8 mouse cellular contexts compared by ENCODE assay signal in the genomic region with DNA sequence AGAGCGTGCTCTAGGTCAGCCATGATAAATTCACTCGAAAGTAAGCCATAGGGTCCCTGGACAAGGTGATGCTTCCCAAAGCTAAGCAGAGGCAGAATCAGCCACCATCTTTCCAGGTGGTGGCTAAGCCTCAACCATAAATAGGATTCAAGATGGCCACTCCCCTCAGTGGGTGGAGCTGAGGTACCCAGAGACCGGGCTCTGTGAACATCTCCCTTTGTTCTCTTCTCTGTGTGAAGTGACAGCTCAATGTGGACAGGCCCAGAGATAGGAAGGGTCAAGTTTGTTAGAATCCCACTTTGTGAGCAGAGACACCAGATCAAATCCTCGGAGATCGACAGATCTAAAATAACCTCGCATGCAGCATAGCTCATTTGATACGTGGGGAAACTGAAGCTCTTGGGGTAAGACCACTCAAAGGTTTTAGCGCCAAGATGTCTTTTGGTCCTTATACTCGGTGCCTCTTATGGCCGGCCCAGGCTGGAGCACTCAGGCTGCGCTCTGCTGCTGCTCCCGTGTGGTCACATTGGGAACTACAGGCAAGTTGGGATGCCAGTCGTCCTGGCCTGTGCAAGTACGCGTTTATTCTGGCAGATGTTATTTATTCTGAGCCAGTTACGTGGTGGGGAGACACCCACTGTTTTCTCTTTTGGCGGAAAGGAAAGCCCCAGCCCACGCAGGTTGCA. TPM values are rescaled to one million over a fixed set of nuclear protein-coding genes. Genes with fewer than 3 reads are reported as not detected.
DNase-seq lines count a peak whose midpoint lies in the region; ATAC-seq and TF ChIP-seq lines count a peak whose summit lies in the region.

No protein-coding gene starts in this region.

- 6% methylated on average over 18 of the region's 18 CpGs for WGBS in forebrain, embryonic 15.5 days
- 6% methylated on average over 18 of the region's 18 CpGs for WGBS in lung, embryonic 14.5 days
- WGBS in olfactory bulb, adult 2 months, result 7% methylated on average over 18 of the region's 18 CpGs
- WGBS in thymus, adult 2 months, result 12% methylated on average over 18 of the region's 18 CpGs

- no peaks in the 10 kb centered on the region for H3K36me3 ChIP-seq in ES-Bruce4 (ENCODE audit: control insufficient read depth, insufficient read depth, low read length, poor library complexity, severe bottlenecking)
- no peaks in the 10 kb centered on the region for H3K36me3 ChIP-seq in forebrain, embryonic 15.5 days
- no peaks in the 10 kb centered on the region for H3K36me3 ChIP-seq in lung, embryonic 14.5 days (ENCODE audit: insufficient read depth)
- no peaks in the 10 kb centered on the region for H3K36me3 ChIP-seq in thymus, adult 2 months (ENCODE audit: control insufficient read depth, insufficient read depth, low read length)

- no peak overlapping the region for H3K4me3 ChIP-seq in ES-Bruce4 (ENCODE audit: low read depth, low read length)
- H3K4me3 ChIP-seq in forebrain, embryonic 15.5 days, result no peak overlapping the region
- no peak overlapping the region for H3K4me3 ChIP-seq in layer of hippocampus, adult 2 months
- no peak overlapping the region for H3K4me3 ChIP-seq in lung, embryonic 14.5 days (ENCODE audit: low read depth, low read length)
- no peak overlapping the region for H3K4me3 ChIP-seq in olfactory bulb, adult 2 months (ENCODE audit: insufficient read depth, low read depth, low read length)
- H3K4me3 ChIP-seq in thymus, adult 2 months (ENCODE audit: control insufficient read depth, insufficient read depth, low read length), result no peak overlapping the region

- no peaks in the 10 kb centered on the region for H3K27me3 ChIP-seq in ES-Bruce4 (ENCODE audit: control insufficient read depth, insufficient read depth, low read length, poor library complexity, severe bottlenecking)
- H3K27me3 ChIP-seq in forebrain, embryonic 15.5 days, result no peaks in the 10 kb centered on the region
- no peaks in the 10 kb centered on the region for H3K27me3 ChIP-seq in lung, embryonic 14.5 days (ENCODE audit: insufficient read depth, low read length)
- H3K27me3 ChIP-seq in thymus, adult 2 months (ENCODE audit: control insufficient read depth, insufficient read depth, low read length), result no peaks in the 10 kb centered on the region; the same call in 1 of the 2 replicates

- TF ChIP-seq CTCF in ES-Bruce4 (IDR thresholded peaks at IDR 0.05; ENCODE audit: low read depth, low read length), result peak; percentile 97
- peak; percentile 100 for TF ChIP-seq CTCF in layer of hippocampus, adult 2 months (conservative IDR thresholded peaks at IDR 0.05)
- peak; percentile 99 for TF ChIP-seq CTCF in lung, embryonic 14.5 days (IDR thresholded peaks at IDR 0.05; ENCODE audit: low read depth)
- TF ChIP-seq CTCF in olfactory bulb, adult 2 months (IDR thresholded peaks at IDR 0.05; ENCODE audit: insufficient read depth, low read depth, low read length), result peak; percentile 98
- TF ChIP-seq CTCF in thymus, adult 2 months (IDR thresholded peaks at IDR 0.05; ENCODE audit: borderline replicate concordance, control insufficient read depth, extremely low read depth, insufficient read depth, low read length, poor library complexity), result peak; percentile 98

- ATAC-seq in forebrain, embryonic 15.5 days (replicated peaks), result peak; percentile 82
- ATAC-seq in lung, embryonic 14.5 days (ENCODE audit: insufficient read depth), result peak; percentile 87

- H3K9me3 ChIP-seq in ES-Bruce4 (replicated peaks; ENCODE audit: control insufficient read depth, insufficient read depth, low read length, poor library complexity, severe bottlenecking), result no peaks in the 10 kb centered on the region
- H3K9me3 ChIP-seq in forebrain, embryonic 15.5 days, result no peaks in the 10 kb centered on the region
- H3K9me3 ChIP-seq in lung, embryonic 14.5 days (ENCODE audit: low read depth, low read length), result no peaks in the 10 kb centered on the region

- H3K4me1 ChIP-seq in ES-Bruce4 (ENCODE audit: control insufficient read depth, insufficient read depth, low read length), result no peaks in the 10 kb centered on the region
- H3K4me1 ChIP-seq in forebrain, embryonic 15.5 days, result peaks cover 13% of the 10 kb centered on the region
- H3K4me1 ChIP-seq in lung, embryonic 14.5 days (ENCODE audit: insufficient read depth), result no peaks in the 10 kb centered on the region
- peaks cover 16% of the 10 kb centered on the region for H3K4me1 ChIP-seq in olfactory bulb, adult 2 months (ENCODE audit: control insufficient read depth, insufficient read depth, low read length)
- no peaks in the 10 kb centered on the region for H3K4me1 ChIP-seq in thymus, adult 2 months (replicated peaks; ENCODE audit: control insufficient read depth, insufficient read depth, low read length)

- DNase-seq in cerebellum, adult 11 months, result peak; percentile 73
- DNase-seq in heart, postnatal 4 days, result peak; percentile 94
- DNase-seq in layer of hippocampus, adult 2 months (ENCODE audit: low spot score in 2 of 2), result peak; percentile 73 to 93
- DNase-seq in lung, embryonic 14.5 days, result peak; percentile 96
- DNase-seq in thymus, adult 2 months, result peak; percentile 84

- H3K9ac ChIP-seq in ES-Bruce4 (ENCODE audit: low read depth, poor library complexity, severe bottlenecking), result no peak overlapping the region
- no peak overlapping the region for H3K9ac ChIP-seq in forebrain, embryonic 15.5 days (replicated peaks)
- H3K9ac ChIP-seq in lung, embryonic 14.5 days, result no peak overlapping the region

- no peak overlapping the region for H3K27ac ChIP-seq in ES-Bruce4 (ENCODE audit: insufficient read depth, low read length)
- H3K27ac ChIP-seq in forebrain, embryonic 15.5 days (replicated peaks), result no peak overlapping the region
- no peak overlapping the region for H3K27ac ChIP-seq in layer of hippocampus, adult 2 months
- no peak overlapping the region for H3K27ac ChIP-seq in lung, embryonic 14.5 days (ENCODE audit: low read depth)
- no peak overlapping the region for H3K27ac ChIP-seq in olfactory bulb, adult 2 months (ENCODE audit: insufficient read depth, low read depth, low read length)
- H3K27ac ChIP-seq in thymus, adult 2 months (ENCODE audit: control insufficient read depth, insufficient read depth, low read length), result no peak overlapping the region

- TF ChIP-seq POLR2A in ES-Bruce4 (IDR thresholded peaks at IDR 0.05; ENCODE audit: insufficient read depth, low read length), result no peak
- no peak for TF ChIP-seq POLR2A in olfactory bulb, adult 2 months (IDR thresholded peaks at IDR 0.05; ENCODE audit: insufficient read depth, low read depth, low read length)
- no peak for TF ChIP-seq POLR2A in thymus, adult 2 months (IDR thresholded peaks at IDR 0.05; ENCODE audit: control insufficient read depth, extremely low read depth, insufficient read depth, low read length, poor library complexity)

- H3K4me2 ChIP-seq in forebrain, embryonic 15.5 days (replicated peaks), result no peak overlapping the region
- no peak overlapping the region for H3K4me2 ChIP-seq in lung, embryonic 14.5 days

- peak; percentile 54; the same call in 1 of the 2 replicates for TF ChIP-seq EP300 in ES-Bruce4 (IDR thresholded peaks at IDR 0.05; ENCODE audit: insufficient read depth, low read depth, low read length)

RNA-seq across cellular contexts. Expression of a gene that starts 11.4 kb away (rescaled TPM):
- 113 and 116 TPM in 2 replicates for polyA plus RNA-seq in ES-Bruce4 (2011; ENCODE audit: insufficient read depth, insufficient read length, low read depth, missing spikeins)
- 316 and 323 TPM in 2 replicates for polyA plus RNA-seq in forebrain, embryonic 15.5 days (2015; fragmentation: Nextera tagmentation; extraction: Ambion mirVana)
- 100 to 1,000 TPM in 1 of 2 experiments, 10 to 100 TPM in 1; 99.6 to 108 TPM for total RNA-seq in heart, postnatal 4 days (2021)
- total RNA-seq in layer of hippocampus, adult 2 months (2021), result 100 to 1,000 TPM; 104 to 108 TPM
- 93.2 and 99.6 TPM in 2 replicates for polyA plus RNA-seq in lung, embryonic 14.5 days (2014; fragmentation: Nextera tagmentation; extraction: Ambion mirVana)
- not detected in 2 replicates for polyA plus RNA-seq in olfactory bulb, adult 2 months (2012; ENCODE audit: insufficient read depth, insufficient read length, low replicate concordance, missing spikeins)
- 155 and 173 TPM in 2 replicates for polyA plus RNA-seq in thymus, adult 2 months (2012; rRNA removed)

RNA-seq across cellular contexts. Expression of a gene that starts 38.3 kb away (rescaled TPM):
- polyA plus RNA-seq in ES-Bruce4 (2011; ENCODE audit: insufficient read depth, insufficient read length, low read depth, missing spikeins), result 4.5 TPM in 2 replicates
- polyA plus RNA-seq in forebrain, embryonic 15.5 days (2015; fragmentation: Nextera tagmentation; extraction: Ambion mirVana), result 0.20 and 0.33 TPM in 2 replicates
- 1 to 10 TPM; 1.3 to 1.7 TPM for total RNA-seq in heart, postnatal 4 days (2021)
- 10 to 100 TPM; 85.5 to 88.6 TPM for total RNA-seq in layer of hippocampus, adult 2 months (2021)
- polyA plus RNA-seq in lung, embryonic 14.5 days (2014; fragmentation: Nextera tagmentation; extraction: Ambion mirVana), result not detected in 2 replicates
- polyA plus RNA-seq in olfactory bulb, adult 2 months (2012; ENCODE audit: insufficient read depth, insufficient read length, low replicate concordance, missing spikeins), result 142 TPM in 1 of 2 replicates, not detected in the other
- polyA plus RNA-seq in thymus, adult 2 months (2012; rRNA removed), result not detected in 2 replicates

RNA-seq across cellular contexts. Expression of a gene that starts 49.5 kb away (rescaled TPM):
- 41.4 and 43.9 TPM in 2 replicates for polyA plus RNA-seq in ES-Bruce4 (2011; ENCODE audit: insufficient read depth, insufficient read length, low read depth, missing spikeins)
- 5.1 and 5.3 TPM in 2 replicates for polyA plus RNA-seq in forebrain, embryonic 15.5 days (2015; fragmentation: Nextera tagmentation; extraction: Ambion mirVana)
- 10 to 100 TPM; 25.4 to 25.6 TPM for total RNA-seq in heart, postnatal 4 days (2021)
- under 1 TPM in 1 of 2 experiments, not detected in 1; 0.51 TPM for total RNA-seq in layer of hippocampus, adult 2 months (2021)
- polyA plus RNA-seq in lung, embryonic 14.5 days (2014; fragmentation: Nextera tagmentation; extraction: Ambion mirVana), result 60.3 and 68.2 TPM in 2 replicates
- polyA plus RNA-seq in olfactory bulb, adult 2 months (2012; ENCODE audit: insufficient read depth, insufficient read length, low replicate concordance, missing spikeins), result not detected in 2 replicates
- 2.0 and 3.4 TPM in 2 replicates for polyA plus RNA-seq in thymus, adult 2 months (2012; rRNA removed)

Comparison
In these comparisons a context has a peak if more than half of its experiments do, and no peak if none do; other contexts are left out.
1. RNA of a gene that starts 38.3 kb away (polyA plus RNA-seq): 142 TPM in olfactory bulb, adult 2 months; 4.5 TPM in ES-Bruce4, 0.20 to 0.33 TPM in forebrain, embryonic 15.5 days, not detected in thymus, adult 2 months and not detected in lung, embryonic 14.5 days; every median in the first group is over 10 times any median in the second.
2. Peak in every context shown above with its lines, with median percentiles within 50 percentile points of each other: CTCF ChIP-seq and DNase-seq.